Mouse (Mus musculus) CH12.LX (cell line): ENCODE results near the gene St7l. TPM values are rescaled to one million over a fixed set of nuclear protein-coding genes. Genes with fewer than 3 reads are reported as not detected.

Experiments used
- DNase-seq: peaks from one replicate; pipeline ENCODE4 v3.0.0-alpha.2; 2013; ENCODE audit errors: extremely low read depth
- H3K27ac ChIP-seq: 2 replicates; pipeline ENCODE4 v1.5.1; 2012; ENCODE audit warnings: low read depth, mild to moderate bottlenecking, control low read depth, moderate library complexity; ENCODE audit not compliant: insufficient read depth
- H3K27me3 ChIP-seq: replicated peaks from 2 replicates; pipeline ENCODE3; 2012; ENCODE audit warnings: inconsistent platforms
- H3K36me3 ChIP-seq, 2 experiments: replicated peaks in 1 of 2; 2 replicates each; pipeline versions ENCODE3 to v1.6.1; 2012; ENCODE audit warnings: inconsistent platforms in 1 of 2, low read length in 1 of 2, mild to moderate bottlenecking in 1 of 2, mixed read lengths in 1 of 2, moderate library complexity in 1 of 2; ENCODE audit not compliant: control insufficient read depth in 1 of 2, insufficient read depth in 1 of 2
- H3K4me1 ChIP-seq, 2 experiments: 2 replicates each; pipeline ENCODE4 v1.6.1; 2012; ENCODE audit warnings: inconsistent platforms in 1 of 2, moderate library complexity in 1 of 2; ENCODE audit not compliant: insufficient read depth in 2 of 2, control insufficient read depth in 1 of 2
- H3K4me2 ChIP-seq: 2 replicates; pipeline ENCODE4 v1.6.1; 2012; ENCODE audit warnings: low read depth, mild to moderate bottlenecking, control low read depth; ENCODE audit not compliant: poor library complexity, insufficient read depth, severe bottlenecking
- H3K4me3 ChIP-seq, 3 experiments: fragments of 150-350 bp in 1 of 3; sonication (generic) in 1 of 3; replicated peaks in 1 of 3; 2 replicates each; pipeline versions ENCODE3 to v1.5.1; 2011 to 2012; ENCODE audit warnings: low read depth in 2 of 3, low read length in 2 of 3, mild to moderate bottlenecking in 2 of 3, moderate library complexity in 2 of 3, control low read depth in 1 of 3, improper control_type of control experiment in 1 of 3, inconsistent platforms in 1 of 3, mixed read lengths in 1 of 3; ENCODE audit not compliant: poor library complexity in 1 of 3
- H3K79me2 ChIP-seq: replicated peaks from 2 replicates; pipeline ENCODE4 v1.6.1; 2012; ENCODE audit warnings: mild to moderate bottlenecking, moderate library complexity; ENCODE audit not compliant: control insufficient read depth, poor library complexity, insufficient read depth, severe bottlenecking; ENCODE audit errors: extremely low read depth
- H3K9ac ChIP-seq: 2 replicates; pipeline ENCODE4 v1.6.1; 2012; ENCODE audit warnings: low read depth, mild to moderate bottlenecking, control low read depth, moderate library complexity; ENCODE audit not compliant: insufficient read depth
- H3K9me3 ChIP-seq: replicated peaks from 2 replicates; pipeline ENCODE3; 2012; ENCODE audit warnings: low read length, inconsistent platforms, mixed read lengths
- BHLHE40 ChIP-seq: IDR thresholded peaks from 2 replicates; pipeline ENCODE4 v1.6.1; 2011; ENCODE audit warnings: mild to moderate bottlenecking, low read depth, low read length, improper control_type of control experiment
- CHD1 ChIP-seq: IDR thresholded peaks from 2 replicates; pipeline ENCODE4 v1.6.1; 2012; ENCODE audit warnings: low read depth, low read length, improper control_type of control experiment, inconsistent platforms
- CHD2 ChIP-seq: IDR thresholded peaks from 2 replicates; pipeline ENCODE4 v1.6.1; 2011; ENCODE audit warnings: low read length, improper control_type of control experiment
- CTCF ChIP-seq, 2 experiments: IDR thresholded peaks in 1 of 2; conservative IDR thresholded peaks in 1 of 2; 2 replicates each; pipeline ENCODE4 v1.5.1; 2011 to 2012; ENCODE audit warnings: low read depth in 2 of 2, low read length in 2 of 2, improper control_type of control experiment in 1 of 2, inconsistent platforms in 1 of 2, mild to moderate bottlenecking in 1 of 2, moderate library complexity in 1 of 2
- ELF1 ChIP-seq: IDR thresholded peaks from 2 replicates; pipeline ENCODE4 v1.6.1; 2014; ENCODE audit warnings: low read depth, mild to moderate bottlenecking, inconsistent platforms, low read length, improper control_type of control experiment
- ETS1 ChIP-seq: conservative IDR thresholded peaks from 2 replicates; pipeline ENCODE4 v1.6.1; 2012; ENCODE audit warnings: low read depth, mild to moderate bottlenecking, inconsistent platforms, low read length, improper control_type of control experiment, moderate library complexity
- GABPA ChIP-seq: IDR thresholded peaks from 2 replicates; pipeline ENCODE4 v1.6.1; 2012; ENCODE audit warnings: low read depth, low read length, improper control_type of control experiment, inconsistent platforms; ENCODE audit not compliant: insufficient replicate concordance
- HCFC1 ChIP-seq: IDR thresholded peaks from 2 replicates; pipeline ENCODE4 v1.6.1; 2012; ENCODE audit warnings: low read depth, mild to moderate bottlenecking, inconsistent platforms, low read length, improper control_type of control experiment
- IRF4 ChIP-seq: IDR thresholded peaks from 2 replicates; pipeline ENCODE4 v1.6.1; 2014; ENCODE audit warnings: low read depth, mild to moderate bottlenecking, inconsistent platforms, low read length, improper control_type of control experiment
- JUN ChIP-seq: IDR thresholded peaks from 2 replicates; pipeline ENCODE4 v1.6.1; 2011; ENCODE audit warnings: low read depth, mild to moderate bottlenecking, low read length, improper control_type of control experiment, moderate library complexity; ENCODE audit not compliant: insufficient read depth
- JUND ChIP-seq: conservative IDR thresholded peaks from 2 replicates; pipeline ENCODE4 v1.6.1; 2011; ENCODE audit warnings: low read depth, low read length, improper control_type of control experiment
- MAFK ChIP-seq: IDR thresholded peaks from 2 replicates; pipeline ENCODE4 v1.6.1; 2011; ENCODE audit warnings: low read length, improper control_type of control experiment; ENCODE audit not compliant: insufficient replicate concordance
- MAZ ChIP-seq: IDR thresholded peaks from 2 replicates; pipeline ENCODE4 v1.6.1; 2012; ENCODE audit warnings: low read depth, mild to moderate bottlenecking, inconsistent platforms, low read length, improper control_type of control experiment, moderate library complexity
- MEF2A ChIP-seq: IDR thresholded peaks from 2 replicates; pipeline ENCODE4 v1.6.1; 2014; ENCODE audit warnings: low read depth, mild to moderate bottlenecking, inconsistent platforms, low read length, improper control_type of control experiment, borderline replicate concordance
- MXI1 ChIP-seq: IDR thresholded peaks from 2 replicates; pipeline ENCODE4 v1.6.1; 2011; ENCODE audit warnings: mild to moderate bottlenecking, low read depth, low read length, improper control_type of control experiment
- MYC ChIP-seq: IDR thresholded peaks from 2 replicates; pipeline ENCODE4 v1.6.1; 2011; ENCODE audit warnings: low read depth, mild to moderate bottlenecking, improper control_type of control experiment, low read length
- PAX5 ChIP-seq: IDR thresholded peaks from 2 replicates; pipeline ENCODE4 v1.6.1; 2012; ENCODE audit warnings: low read length, inconsistent platforms, mixed read lengths
- POLR2A ChIP-seq: IDR thresholded peaks from 2 replicates; pipeline ENCODE4 v1.6.1; 2011; ENCODE audit warnings: low read depth, mild to moderate bottlenecking, improper control_type of control experiment, low read length
- POLR2AphosphoS2 ChIP-seq: IDR thresholded peaks from 2 replicates; pipeline ENCODE4 v1.6.1; 2011; ENCODE audit warnings: low read depth, low read length, improper control_type of control experiment
- RAD21 ChIP-seq: IDR thresholded peaks from 2 replicates; pipeline ENCODE4 v1.6.1; 2011; ENCODE audit warnings: low read depth, mild to moderate bottlenecking, low read length, improper control_type of control experiment, moderate library complexity
- RCOR1 ChIP-seq: conservative IDR thresholded peaks from 2 replicates; pipeline ENCODE4 v1.6.1; 2012; ENCODE audit warnings: low read depth, mild to moderate bottlenecking, inconsistent platforms, low read length, improper control_type of control experiment
- SIN3A ChIP-seq: IDR thresholded peaks from 2 replicates; pipeline ENCODE4 v1.6.1; 2012; ENCODE audit warnings: low read length, improper control_type of control experiment, inconsistent platforms
- TBP ChIP-seq: conservative IDR thresholded peaks from 2 replicates; pipeline ENCODE4 v1.6.1; 2011; ENCODE audit warnings: low read depth, low read length, improper control_type of control experiment
- TCF12 ChIP-seq: IDR thresholded peaks from 2 replicates; pipeline ENCODE4 v1.6.1; 2014; ENCODE audit warnings: low read depth, mild to moderate bottlenecking, inconsistent platforms, low read length, improper control_type of control experiment
- UBTF ChIP-seq: IDR thresholded peaks from 2 replicates; pipeline ENCODE4 v1.6.1; 2012; ENCODE audit warnings: low read depth, mild to moderate bottlenecking, inconsistent platforms, low read length, improper control_type of control experiment, moderate library complexity
- USF1 ChIP-seq: IDR thresholded peaks from 2 replicates; pipeline ENCODE4 v1.6.1; 2014; ENCODE audit warnings: low read depth, mild to moderate bottlenecking, inconsistent platforms, low read length, improper control_type of control experiment
- USF2 ChIP-seq: conservative IDR thresholded peaks from 2 replicates; pipeline ENCODE4 v1.6.1; 2011; ENCODE audit warnings: low read depth, low read length, improper control_type of control experiment
- ZC3H11A ChIP-seq: IDR thresholded peaks from 2 replicates; pipeline ENCODE4 v1.6.1; 2012; ENCODE audit warnings: low read depth, mild to moderate bottlenecking, inconsistent platforms, low read length, improper control_type of control experiment
- ZKSCAN1 ChIP-seq: IDR thresholded peaks from 2 replicates; pipeline ENCODE4 v1.6.1; 2012; ENCODE audit warnings: low read depth, inconsistent platforms, low read length, improper control_type of control experiment, borderline replicate concordance
- ZMIZ1 ChIP-seq: IDR thresholded peaks from 2 replicates; pipeline ENCODE4 v1.6.1; 2012; ENCODE audit warnings: low read depth, mild to moderate bottlenecking, inconsistent platforms, low read length, improper control_type of control experiment
- ZNF384 ChIP-seq: IDR thresholded peaks from 2 replicates; pipeline ENCODE4 v1.6.1; 2012; ENCODE audit warnings: low read depth, low read length, improper control_type of control experiment, inconsistent platforms
- dilution Hi-C: fragments of 300-500 bp; cut with MboI; formaldehyde crosslinking; loops from 2 replicates; pipeline ENCODE4 v1.14.3; 2020; ENCODE audit warnings: low sequenced_read_pairs; ENCODE audit not compliant: extremely low pct_unique_long_range_greater_than_20kb, extremely low pct_ligation_motif_present
- in situ Hi-C: fragments of 300-500 bp; cut with MboI; formaldehyde crosslinking; loops from 3 replicates; pipeline ENCODE4 v1.14.3; 2019; ENCODE audit warnings: low sequenced_read_pairs, low pct_ligation_motif_present, low pct_unique_long_range_greater_than_20kb, mixed read lengths
- polyA plus RNA-seq: library from polyadenylated mRNA; unstranded; fragments of >175 nt; gene quantifications from 2 replicates; pipeline ENCODE4 v1.2.1, GENCODE M21; 2012; ENCODE audit warnings: low read depth; ENCODE audit not compliant: insufficient read length
- total RNA-seq, 2 experiments: library from RNA; depleted of rRNA; stranded (reverse); fragments of 300-350 nt in 1 of 2; fragments of >200 nt in 1 of 2; gene quantifications; 2 replicates each; pipeline ENCODE4 v1.2.3; 2012 to 2014

The St7l gene
- total and polyA plus RNA-seq, 3 experiments: 8.1 to 14.1 (median 10.4) TPM

DNA sequence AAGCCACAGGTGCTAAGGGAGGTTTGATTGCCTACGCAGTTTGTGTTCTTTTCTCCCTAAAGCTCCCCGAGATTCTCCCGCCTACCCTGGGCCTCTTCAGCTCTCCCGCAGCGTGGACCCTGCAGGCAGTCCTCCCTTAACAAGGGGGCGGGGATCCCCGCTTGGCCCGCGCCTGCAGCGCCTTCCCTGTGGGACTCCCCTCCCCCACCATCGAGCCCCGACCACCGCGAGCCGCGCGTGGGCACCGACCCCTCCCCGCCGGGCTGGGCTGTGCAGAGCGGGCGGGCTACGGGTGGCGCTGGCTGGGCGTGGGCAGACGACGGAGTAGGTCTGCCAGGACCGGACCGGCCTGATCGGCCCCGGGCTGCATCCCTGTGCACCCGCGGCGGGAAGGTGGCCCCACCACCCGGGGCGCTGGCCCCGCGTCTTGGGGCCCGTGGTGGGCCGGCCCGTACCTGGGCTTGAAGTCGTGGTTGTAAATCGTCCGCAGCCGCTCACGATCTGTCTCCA, 46.3 kb upstream of the St7l start:
- Histone ChIP-seq H3K79me2 (no peaks in the 10 kb centered on the region), H3K4me3 (peak overlapping the region; percentile 80 to 90 (median 88)), H3K27me3 (no peaks in the 10 kb centered on the region), H3K27ac (peak overlapping the region; percentile 50), H3K4me2 (peak overlapping the region; percentile 92), H3K9me3 (no peaks in the 10 kb centered on the region), H3K4me1 (peaks cover 11 to 58% of the 10 kb centered on the region in 2 experiments), H3K9ac (peak overlapping the region; percentile 87), H3K36me3 (peaks cover 7 to 25% of the 10 kb centered on the region in 2 experiments)
- dilution Hi-C loops (no loop called here), in situ Hi-C loops (no loop called here)
- TF ChIP-seq UBTF (0 out of 2 replicates have a peak, but pooled peaks have one; percentile 63), MAZ (no peak)
- DNase-seq: no peak

DNA sequence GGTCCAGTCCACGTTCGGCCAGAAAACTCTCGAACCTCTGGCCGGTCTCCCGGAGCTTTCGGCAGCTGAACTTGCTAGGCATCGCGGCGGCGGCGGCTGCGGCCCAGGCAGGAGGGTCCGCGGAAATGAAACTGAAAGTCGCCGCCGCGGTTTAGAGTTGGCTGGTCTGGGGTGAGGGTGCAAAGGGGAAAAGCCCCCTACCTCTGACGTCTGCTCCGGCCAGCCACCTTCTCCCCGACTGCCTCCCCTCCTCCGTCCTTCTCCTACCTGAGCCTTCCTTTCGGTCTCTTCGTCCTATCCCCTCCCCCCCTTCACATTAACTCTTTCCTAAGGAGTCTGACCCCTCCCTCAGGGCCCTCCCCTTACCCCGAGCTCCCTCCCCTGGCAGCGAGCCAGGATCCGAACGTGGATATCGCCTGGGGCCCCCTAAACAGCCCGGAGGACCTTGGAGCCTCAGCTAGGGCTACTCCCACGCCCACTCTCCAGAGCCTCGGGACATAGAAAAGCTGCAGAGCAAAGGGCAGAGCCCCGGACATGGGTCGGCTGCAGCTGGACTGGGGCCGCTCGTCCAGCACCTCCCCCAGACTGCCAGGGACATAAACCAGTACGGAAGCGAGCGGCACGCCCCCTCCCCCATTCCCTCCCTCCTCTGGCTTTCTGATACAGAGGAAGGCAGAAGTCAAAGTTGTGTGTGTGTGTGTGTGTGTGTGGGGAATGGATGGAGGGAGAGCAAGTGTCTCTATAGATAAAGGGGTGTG, 45.6 kb upstream of the St7l start, which contains the start of gene Mov10:
Mov10 (minus strand) TSS at position 573 of the 758 bp plus-strand sequence.
- Histone ChIP-seq H3K9ac (peak within 1 kb of the TSS; percentile 87), H3K36me3 (peaks cover 7 to 26% of the 10 kb centered on the region in 2 experiments), H3K27ac (peak within 1 kb of the TSS; percentile 50), H3K4me1 (peaks cover 10 to 60% of the 10 kb centered on the region in 2 experiments), H3K79me2 (no peaks in the 10 kb centered on the region), H3K4me2 (peak within 1 kb of the TSS; percentile 92), H3K4me3 (peak within 1 kb of the TSS; percentile 80 to 90 (median 88)), H3K27me3 (no peaks in the 10 kb centered on the region), H3K9me3 (no peaks in the 10 kb centered on the region)
- dilution Hi-C loops: no loop called here
- in situ Hi-C loops: no loop called here
- DNase-seq: peak; percentile 58
- TF ChIP-seq MEF2A (0 out of 2 replicates have a peak, but pooled peaks have one; percentile 17), MAZ (0 out of 2 replicates have a peak, but pooled peaks have one; percentile 12), ELF1 (peak; percentile 71), ZC3H11A (no peak), CHD2 (peak; percentile 66), RAD21 (no peak), RCOR1 (0 out of 2 replicates have a peak, but pooled peaks have one; percentile 27), HCFC1 (no peak), BHLHE40 (no peak; the same call in none of the 2 replicates), ETS1 (no peak), PAX5 (no peak), POLR2AphosphoS2 (0 out of 2 replicates have a peak, but pooled peaks have one; percentile 31), ZNF384 (no peak), ZMIZ1 (no peak; the same call in 1 of the 2 replicates), POLR2A (peak; percentile 49), GABPA (no peak), CHD1 (no peak), USF2 (no peak), SIN3A (peak; percentile 69; the same call in 1 of the 2 replicates), TCF12 (peak; percentile 66; the same call in 1 of the 2 replicates), MYC (no peak), CTCF (conservative IDR thresholded peaks at IDR 0.05 in 1 of 2, IDR thresholded peaks at IDR 0.05 in 1 of 2; ENCODE audit: low read depth in 2 of 2, low read length in 2 of 2) (no peak), TBP (no peak), MXI1 (peak; percentile 34), MAFK (no peak), USF1 (no peak), JUND (no peak), ZKSCAN1 (no peak), JUN (no peak), IRF4 (peak; percentile 92)
